Mouse (Mus musculus) heart, adult 2 months (tissue): ENCODE measurements around the gene Sept9.

Experiments used
- CTCF ChIP-seq: fragments of 200-600 bp; IDR thresholded peaks from 2 replicates; pipeline ENCODE4 v1.8.1; 2022; ENCODE audit warnings: antibody characterized with exemption, mild to moderate bottlenecking, moderate library complexity
- EP300 ChIP-seq: fragments of 200-500 bp; IDR thresholded peaks from 2 replicates; pipeline ENCODE4 v1.6.1; 2011; ENCODE audit warnings: low read depth, low read length, control low read depth; ENCODE audit not compliant: insufficient read depth

GRCm38 (mm10) chr11:117283889-117284450 is 84.5 kb downstream of the Sept9 start:
- TF ChIP-seq CTCF (no peak), EP300 (0 out of 2 replicates have a peak, but pooled peaks have one; percentile 10)
